Mouse (Mus musculus) adipocyte (in vitro differentiated cells): Measurements from ENCODE around the gene Cwc22.

Experiments used
- DNase-seq: peaks from one replicate; pipeline ENCODE4 v3.0.0-alpha.2; 2016; ENCODE audit warnings: low spot score

Cwc22 gene

DNA sequence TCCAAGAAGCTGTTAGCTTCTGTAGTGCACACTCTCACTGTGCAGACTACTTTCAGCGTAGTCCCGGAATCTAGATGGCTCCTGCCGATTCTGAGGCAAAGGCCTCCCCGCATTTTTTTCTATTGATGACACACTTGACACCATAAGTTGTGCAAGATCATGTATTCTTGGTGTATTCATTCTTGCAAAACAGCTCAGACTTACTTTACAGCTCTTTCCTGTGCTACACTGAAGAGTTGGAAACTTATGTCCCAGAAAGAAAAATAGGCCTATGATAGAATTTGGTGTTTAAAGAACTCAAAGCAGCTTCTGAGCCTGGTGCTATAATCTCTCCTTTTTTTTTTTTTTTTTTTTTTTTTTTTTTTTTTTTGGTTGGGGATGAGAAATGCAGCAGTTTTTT, 23.8 kb upstream of the Cwc22 start:
- peak; percentile 73 for DNase-seq

DNA sequence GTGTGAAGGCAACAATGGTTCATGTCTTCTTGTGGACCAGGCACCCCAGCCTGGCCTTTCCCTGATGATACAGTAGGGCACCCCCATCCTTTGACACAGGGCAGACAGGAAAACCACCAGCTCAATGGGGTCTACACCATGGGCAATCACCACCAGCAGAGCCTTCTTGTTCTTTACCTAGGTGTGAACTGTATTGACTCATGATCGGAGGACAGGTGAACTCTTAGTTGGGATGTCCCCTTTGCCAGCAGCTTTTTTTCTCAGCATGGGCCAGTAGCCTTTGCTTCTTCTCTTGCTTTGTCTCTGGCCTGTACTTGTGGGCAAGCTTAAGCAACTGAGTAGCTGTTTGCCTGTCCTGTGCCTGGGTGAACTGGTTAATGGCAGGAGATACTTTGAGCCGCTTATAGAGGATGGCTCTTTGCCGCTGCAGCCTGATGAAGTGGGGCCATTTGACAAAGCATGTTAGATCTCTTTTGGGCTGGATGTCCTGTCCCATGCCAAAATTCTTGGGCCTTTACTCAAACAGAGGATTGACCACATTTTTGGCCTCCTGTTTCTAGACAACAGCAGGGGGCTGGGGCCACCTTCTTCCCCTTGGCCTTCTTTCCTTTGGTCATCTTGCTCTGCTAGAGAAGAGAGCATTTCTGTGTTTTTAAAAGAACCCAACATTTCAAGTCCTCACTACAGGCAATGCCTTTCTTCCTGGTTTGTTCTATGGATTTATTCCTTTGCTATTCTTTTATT, 16.4 kb upstream of the Cwc22 start:
- peak; percentile 77 for DNase-seq

DNA sequence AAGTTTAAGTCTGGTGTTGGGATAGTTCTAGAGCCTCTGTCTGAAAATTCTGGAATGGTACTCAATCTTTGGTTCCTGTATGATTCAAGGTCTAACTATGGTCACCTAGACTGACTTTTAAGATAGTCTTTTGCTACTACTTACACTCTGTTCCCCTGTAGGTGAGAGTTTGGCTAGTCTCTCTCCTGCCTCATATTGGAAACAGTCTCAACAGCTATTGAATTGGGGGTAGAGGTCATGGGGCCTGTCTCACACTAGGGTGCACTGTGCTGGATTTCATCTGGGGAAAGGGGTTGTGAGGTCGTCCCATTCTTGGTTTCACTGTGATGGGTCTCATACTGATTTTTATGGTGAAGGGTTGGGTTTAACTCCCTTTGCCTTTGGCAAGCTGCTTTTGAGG, 15.1 kb upstream of the Cwc22 start:
- peak; percentile 92 for DNase-seq

GRCm38 (mm10) chr2:77960711-77961110, 14.5 kb upstream of the Cwc22 start:
- DNase-seq, result peak; percentile 77

DNA sequence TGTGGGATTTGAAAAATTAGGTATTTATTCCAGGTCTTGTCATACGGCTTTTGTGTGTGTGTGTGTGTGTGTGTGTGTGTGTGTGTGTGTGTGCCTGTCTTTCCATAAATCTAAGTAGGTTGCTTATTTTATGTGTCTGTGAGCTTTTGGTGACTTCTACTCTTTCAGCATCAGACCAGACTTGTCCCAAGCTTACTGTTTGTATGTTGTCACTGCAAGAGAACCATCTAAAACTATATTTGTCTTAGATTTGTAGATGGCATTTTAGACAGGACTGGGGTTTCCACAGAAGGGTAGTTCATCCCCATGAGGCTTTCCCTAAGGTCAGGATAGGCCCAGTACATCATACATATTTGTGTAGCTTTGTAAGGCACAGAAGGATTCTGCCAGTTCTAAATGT, 13.2 kb upstream of the Cwc22 start:
- peak; percentile 79 for DNase-seq

DNA sequence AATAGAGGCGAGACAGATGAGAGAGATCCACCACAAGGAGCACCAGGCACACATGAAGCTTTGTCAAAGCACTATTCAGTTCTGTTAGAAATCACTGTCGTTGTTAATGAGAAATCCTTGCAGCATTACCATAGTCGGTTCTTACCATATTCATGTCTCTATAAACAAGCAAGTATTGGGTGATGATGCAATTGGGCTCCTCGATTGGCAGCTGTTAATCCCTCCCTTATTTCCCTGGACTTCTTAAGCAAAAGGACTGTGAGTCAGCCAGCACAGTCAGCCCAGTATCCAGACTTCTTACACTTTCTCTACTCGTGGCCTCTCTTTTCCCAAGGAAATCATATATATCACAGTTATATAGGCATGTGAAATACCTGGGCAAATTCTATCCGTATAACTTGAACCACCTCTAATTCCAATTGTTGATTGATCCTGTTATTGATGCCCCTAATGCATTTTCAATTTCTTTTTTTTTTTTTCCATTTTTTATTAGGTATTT, 5.3 kb upstream of the Cwc22 start:
- DNase-seq, result peak; percentile 100

DNA sequence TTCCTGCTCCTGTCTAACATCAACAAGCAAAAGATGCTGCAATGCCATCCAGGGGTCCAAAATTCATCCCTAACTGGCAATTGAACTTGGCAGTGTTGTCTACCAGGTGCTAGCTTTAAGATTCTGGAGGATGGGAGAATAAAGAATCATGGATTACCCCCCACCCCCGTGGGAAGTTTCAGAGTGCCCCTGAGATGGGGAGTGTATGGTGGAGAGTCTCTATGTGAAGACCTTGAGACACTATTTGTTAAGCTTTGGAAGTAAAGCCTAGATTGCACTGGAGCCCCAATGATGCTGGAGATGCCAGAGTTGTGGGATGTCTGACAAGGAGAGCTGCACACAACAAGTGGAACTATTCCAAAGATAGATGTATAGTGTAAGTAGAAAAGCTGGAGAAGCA, 3.9 kb upstream of the Cwc22 start:
- DNase-seq, result peak; percentile 84

DNA sequence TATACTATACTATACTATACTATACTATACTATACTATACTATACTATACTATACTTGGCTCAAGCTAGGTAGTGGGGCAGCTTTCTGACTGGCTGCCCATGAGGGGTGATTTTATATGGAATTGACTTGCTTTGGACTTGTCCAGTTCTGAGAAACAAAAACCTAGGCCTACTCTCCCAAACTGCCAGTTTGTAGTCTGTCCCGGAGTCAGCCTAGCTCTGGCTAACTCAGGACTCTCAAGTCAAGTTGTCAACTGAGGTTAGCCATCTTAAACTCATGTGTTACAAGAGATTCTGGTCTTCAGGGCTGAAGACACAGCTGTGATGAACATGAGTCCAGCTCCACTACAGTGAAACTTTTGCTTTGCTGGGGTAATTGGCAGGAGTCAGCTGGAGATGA, 3.3 kb upstream of the Cwc22 start:
- DNase-seq, result no peak

DNA sequence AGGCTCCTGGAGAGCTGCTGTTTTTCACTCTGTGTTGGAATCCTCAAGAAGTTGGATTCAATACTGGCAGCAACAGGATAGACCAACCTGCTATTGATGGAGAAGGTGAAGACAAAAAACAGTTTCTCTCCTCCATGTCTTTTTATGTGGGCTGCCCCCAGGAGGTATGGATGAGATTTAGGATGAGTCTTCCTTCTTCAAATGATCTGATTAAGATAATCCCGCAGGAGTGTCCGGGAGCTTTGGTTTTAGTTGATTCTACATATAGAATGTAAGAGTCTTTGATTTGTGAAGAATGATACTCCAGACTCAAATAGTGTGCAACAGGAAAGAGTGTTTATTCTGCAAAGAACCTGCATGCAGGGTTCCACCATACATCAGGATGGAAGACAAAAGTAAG, 2.7 kb upstream of the Cwc22 start:
- peak; percentile 85 for DNase-seq

GRCm38 (mm10) chr2:77948126-77948525, 2.0 kb upstream of the Cwc22 start:
- DNase-seq, result peak; percentile 80

DNA sequence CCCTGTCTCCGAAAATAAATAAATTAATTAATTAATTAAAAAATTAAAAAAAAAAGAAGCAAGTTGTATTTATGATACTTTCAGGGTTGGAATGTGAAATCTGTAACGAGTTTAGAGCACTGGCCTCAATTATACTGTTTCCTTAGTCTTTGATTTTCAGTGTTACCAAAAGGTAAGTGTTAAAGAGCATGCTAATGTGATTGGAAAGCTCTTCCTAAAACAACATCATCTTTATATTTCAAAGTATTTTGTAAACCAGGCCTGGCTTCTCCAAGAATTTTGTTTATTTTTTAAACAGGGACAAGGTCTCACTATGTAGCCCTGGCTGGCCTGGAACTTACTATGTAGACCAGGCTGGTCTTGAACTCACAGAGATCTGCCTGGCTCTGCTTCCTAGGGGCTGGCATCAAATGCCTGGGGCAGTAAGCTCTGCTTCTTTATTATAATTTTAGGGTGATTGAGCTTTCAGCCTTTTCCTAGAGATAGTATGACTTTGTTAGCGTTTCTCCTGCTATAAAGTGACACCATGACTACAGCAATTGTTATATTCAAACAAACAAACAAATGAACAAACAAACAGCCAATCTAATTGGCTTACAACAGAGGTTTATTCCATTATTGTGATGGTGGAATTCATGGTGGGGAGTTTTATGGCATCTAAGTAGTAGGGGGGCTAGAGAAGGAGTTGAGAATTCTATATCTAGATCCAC, 1.1 kb upstream of the Cwc22 start:
- DNase-seq, result peak; percentile 73

DNA sequence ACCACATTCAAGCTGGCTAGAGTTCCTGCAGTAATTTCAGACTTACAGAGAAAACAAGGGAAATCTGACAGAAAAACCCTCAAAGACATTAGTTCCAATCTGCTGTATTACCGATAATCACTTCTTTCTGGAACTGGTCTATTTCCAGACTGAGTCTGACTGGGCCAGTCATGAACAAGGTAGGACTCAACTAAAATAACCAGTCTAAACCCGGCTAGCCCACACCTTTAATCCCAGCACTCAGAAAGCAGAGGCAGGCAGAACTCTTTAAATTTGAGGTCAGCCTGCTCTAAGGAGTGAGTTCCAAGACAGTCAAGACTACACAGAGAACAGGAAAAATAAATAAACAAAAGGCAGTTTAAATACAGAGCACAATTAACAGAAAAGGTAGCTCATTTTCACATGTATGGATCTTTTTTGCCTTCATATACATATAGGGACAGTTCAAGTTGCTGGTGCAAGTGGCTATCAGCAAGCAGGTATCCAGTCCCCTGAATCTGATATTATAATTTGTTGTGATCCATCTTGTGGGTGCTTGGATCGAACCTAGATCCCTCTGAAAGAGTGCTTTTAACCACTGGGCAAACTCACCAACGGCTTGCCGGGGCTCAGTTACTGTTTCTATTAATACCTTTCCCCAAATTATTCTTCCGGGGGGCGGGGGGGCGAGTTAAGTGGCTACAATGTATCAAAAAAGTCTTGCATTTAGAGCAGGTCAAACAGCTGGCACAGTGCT, 1.1 kb downstream of the Cwc22 start:
- peak; percentile 95 for DNase-seq

DNA sequence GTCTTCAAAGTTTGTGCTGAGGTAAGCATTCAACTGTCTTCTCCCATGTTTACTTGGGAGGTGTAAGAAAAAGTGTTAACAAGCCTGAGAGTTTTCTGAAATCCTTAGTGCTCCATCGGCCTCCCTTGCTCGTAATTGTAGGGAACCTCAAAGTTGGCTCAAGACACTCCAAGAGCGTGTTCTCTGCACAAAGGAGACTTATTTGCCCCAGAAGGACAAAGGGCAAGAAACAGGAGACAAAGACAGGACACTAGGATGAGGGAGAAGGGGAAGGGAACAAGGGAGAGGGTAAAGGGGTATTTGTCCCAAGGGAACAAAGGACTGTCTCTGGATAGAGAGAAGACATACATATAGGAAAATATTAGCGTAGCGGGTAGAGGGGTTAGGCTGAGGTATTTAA, 1.9 kb downstream of the Cwc22 start:
- DNase-seq, result peak; percentile 91

DNA sequence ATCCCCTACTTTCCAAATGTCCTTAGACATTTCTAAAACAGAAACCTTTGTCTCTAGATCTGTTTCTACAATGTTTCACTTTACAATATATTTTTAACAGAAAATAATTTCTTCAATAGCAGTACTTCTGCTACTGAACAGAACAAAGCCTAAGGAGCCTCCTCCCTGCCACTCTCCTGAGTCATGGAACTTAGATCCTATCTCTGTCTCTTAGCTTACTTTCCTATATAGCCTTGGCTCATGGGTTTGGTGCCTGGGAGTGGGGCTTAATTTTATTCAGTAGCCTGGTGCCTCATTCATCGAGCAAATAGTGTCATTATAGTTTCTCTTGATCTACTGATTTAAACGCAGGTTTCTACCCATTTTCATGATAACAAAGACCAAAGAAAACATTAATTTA, 4.2 kb downstream of the Cwc22 start:
- DNase-seq, result no peak

DNA sequence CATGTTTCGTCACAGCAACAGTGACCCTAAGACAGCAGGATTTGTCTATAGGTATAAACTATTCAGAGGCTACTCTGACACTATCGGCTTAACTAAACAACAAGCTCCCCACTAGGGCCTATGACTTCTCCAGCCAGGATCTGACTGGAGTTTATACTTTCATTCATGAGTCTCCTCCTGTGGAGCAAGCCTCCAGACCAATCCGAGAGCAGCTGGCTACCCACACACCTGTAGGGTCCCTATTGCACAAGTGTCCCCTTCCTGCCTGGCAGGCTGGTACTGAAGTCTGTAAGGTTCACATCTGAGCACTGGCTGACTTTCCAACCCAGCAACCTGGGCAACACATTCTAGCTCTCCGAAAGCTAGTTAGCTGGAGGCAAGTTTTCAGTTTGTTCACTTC, 7.9 kb downstream of the Cwc22 start:
- no peak for DNase-seq

DNA sequence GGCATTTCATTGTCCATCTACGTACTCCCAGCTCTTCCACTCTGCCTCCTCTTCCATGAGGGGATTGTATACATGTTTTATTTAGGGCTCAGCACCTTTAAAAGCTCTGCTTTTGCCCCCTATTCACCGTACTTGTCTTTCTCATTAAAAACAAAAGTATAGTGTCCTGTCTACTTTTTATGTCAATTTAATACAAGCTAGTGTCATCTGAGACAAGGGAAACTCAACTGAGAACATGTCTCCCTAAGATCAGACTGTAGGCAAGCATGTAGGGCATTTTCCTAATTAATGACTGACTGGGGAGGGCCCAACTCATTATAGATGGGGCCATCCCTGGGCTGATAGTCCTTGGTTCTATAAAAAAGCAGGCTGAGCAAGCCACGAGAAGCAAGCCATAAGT, 8.4 kb downstream of the Cwc22 start:
- peak; percentile 75 for DNase-seq

DNA sequence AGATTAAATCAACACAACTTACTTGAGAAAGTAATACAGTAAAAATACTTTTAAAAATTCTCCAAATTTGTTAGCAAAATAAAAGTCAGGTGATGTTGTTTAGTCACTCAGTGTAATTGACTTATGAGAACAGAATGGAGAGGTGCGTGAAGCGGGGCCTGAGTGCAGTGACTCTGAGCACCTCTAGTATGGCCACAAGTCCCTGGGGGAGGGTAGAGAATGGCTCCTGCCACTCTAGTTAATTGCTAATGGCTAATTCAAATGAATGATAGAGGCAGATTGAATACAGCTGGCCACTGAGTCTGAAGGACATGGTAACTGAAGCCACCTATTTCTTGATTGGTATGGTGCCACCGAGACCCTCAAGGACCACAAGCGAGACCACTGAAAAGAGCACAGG, 12.0 kb downstream of the Cwc22 start:
- no peak for DNase-seq

GRCm38 (mm10) chr2:77933630-77934029, 12.5 kb downstream of the Cwc22 start:
- DNase-seq, result no peak

- DNase-seq, result peak; percentile 73
Observed at GRCm38 (mm10) chr2:77931958-77932357, 14.2 kb downstream of the Cwc22 start.

DNA sequence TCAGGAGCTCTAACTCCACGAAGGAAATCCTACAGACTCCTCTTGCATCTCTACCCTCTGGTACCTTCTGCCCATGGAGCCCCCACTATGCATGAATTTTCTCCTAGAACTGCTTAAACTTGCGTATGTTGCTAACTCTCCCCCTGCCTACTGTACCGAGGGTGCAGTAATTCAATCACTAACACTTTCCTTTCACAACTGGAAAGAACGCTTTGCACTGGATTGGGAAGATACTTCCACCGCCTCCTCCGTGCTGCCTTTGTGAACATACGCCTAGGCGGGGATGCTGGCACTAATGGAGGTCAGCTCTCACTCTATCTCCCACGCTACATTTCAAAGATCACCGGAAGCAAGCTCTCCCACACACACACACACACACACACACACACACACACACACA, 17.8 kb downstream of the Cwc22 start:
- DNase-seq, result peak; percentile 76

DNA sequence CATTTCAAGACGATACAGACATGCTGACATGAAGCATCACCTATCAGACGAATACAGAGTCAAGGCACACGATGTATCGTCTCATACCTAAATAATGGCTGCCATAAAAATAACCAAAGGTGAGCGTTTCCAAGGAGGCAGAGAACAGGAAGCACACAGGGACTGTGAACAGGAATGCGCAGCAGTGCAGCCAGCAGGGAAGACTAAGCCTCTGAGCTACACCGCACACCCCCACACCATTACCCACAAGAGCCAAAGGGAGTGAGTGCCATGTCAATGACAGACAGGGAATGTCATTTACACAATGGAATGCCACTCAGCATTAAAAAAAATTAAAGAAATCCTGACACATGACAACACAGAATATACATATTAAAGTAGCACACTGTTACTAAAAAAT, 19.7 kb downstream of the Cwc22 start:
- no peak for DNase-seq

DNA sequence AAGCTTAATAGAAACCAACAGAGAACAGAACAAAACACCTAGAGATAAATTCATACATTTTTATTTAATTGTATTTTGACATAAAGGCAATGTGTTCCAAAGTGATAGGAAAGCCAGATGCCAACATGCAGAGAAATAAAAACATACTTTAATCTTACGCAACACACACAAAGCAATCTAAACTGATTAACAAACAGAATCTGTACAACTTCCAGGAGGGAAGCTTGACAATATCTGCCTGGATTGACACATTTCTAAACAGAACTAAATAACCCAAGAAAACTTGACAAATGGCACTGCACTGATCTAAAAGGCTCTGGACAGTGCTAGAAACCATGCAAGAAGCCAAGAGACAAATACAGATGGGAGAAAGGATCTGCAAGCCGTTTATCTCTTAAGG, 20.2 kb downstream of the Cwc22 start:
- no peak for DNase-seq
